Mouse (Mus musculus) heart, adult 2 months (tissue): ENCODE measurements around the gene Tmem186.

Experiments used
- CTCF ChIP-seq: fragments of 200-600 bp; IDR thresholded peaks from 2 replicates; pipeline ENCODE4 v1.8.1; 2022; ENCODE audit warnings: antibody characterized with exemption, mild to moderate bottlenecking, moderate library complexity
- POLR2A ChIP-seq: fragments of 200-500 bp; IDR thresholded peaks from 2 replicates; pipeline ENCODE4 v1.6.1; 2011; ENCODE audit warnings: mild to moderate bottlenecking, low read depth, low read length, control low read depth; ENCODE audit not compliant: insufficient read depth

DNA sequence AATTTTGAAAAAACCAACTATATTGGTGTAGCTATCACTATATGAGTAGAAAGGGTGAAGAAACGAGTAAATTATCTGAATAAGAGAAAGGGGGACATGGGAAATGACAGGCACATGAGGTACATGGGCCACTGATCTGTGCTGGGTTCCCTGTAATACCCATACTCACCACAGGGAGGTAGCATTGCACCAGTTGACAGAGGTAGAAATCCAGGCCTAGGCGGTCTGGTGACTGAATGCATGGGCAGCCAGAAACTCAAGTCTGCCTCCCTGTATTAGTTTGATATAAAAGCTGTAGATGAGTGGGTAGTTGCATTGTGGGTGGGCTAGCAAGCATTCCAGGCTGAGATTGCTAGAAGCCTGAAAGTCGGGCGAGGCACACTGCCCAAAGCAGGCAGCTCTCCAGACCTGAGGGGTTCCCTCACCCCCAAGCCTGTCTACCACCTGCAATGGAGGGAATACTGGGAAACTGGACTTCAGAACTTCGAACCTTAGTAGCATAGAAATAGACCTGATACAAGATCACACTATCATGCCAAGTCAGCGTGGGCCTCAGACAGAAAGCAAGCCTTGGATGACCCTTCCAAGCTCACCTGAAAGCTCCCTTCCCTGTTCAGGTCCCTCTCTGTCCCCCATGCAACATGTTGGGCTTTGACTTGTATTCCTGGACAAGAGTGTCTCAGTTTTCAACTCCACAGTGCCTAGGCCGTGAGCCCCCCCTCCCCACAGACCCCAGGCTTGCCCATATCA lies 48.8 kb upstream of the Tmem186 start:
- peak; percentile 97 for TF ChIP-seq CTCF
- no peak for TF ChIP-seq POLR2A
